Mouse (Mus musculus) left cerebral cortex, adult 18-20 months (tissue): ENCODE results near the gene Sult2b1. TPM values are rescaled to one million over a fixed set of nuclear protein-coding genes. Genes with fewer than 3 reads are reported as not detected.

Experiments used
- DNase-seq, 2 experiments: peaks; one replicate each; pipeline ENCODE4 v3.0.0; 2021 to 2022; ENCODE audit warnings: low spot score in 2 of 2, mixed read lengths in 1 of 2
- long read RNA-seq, 2 experiments: library from polyadenylated mRNA; stranded (forward); transcript quantifications; one replicate each; pipeline ENCODE4 v2.0.0; 2021
- total RNA-seq, 2 experiments: library from RNA; stranded (reverse); gene quantifications; 2 replicates each; pipeline ENCODE4 v1.2.3; 2021

The Sult2b1 gene
- total RNA-seq = 10 to 100 TPM; 11.3 to 13.7 TPM
- long read RNA-seq, experiment 1, transcript Sult2b1-207 (6 exons, 1,242 nt) = major isoform, 14 of 17 reads
- long read RNA-seq, experiment 1, partial matches to known transcripts = 0 of 17 reads
- long read RNA-seq, experiment 1, other reads (novel, unspliced or antisense) = 2 of 17 reads
- long read RNA-seq, experiment 2, transcript Sult2b1-207 (6 exons, 1,242 nt) = major isoform, 11 of 13 reads
- long read RNA-seq, experiment 2, partial matches to known transcripts = 0 of 13 reads
- long read RNA-seq, experiment 2, other reads (novel, unspliced or antisense) = 2 of 13 reads

DNA sequence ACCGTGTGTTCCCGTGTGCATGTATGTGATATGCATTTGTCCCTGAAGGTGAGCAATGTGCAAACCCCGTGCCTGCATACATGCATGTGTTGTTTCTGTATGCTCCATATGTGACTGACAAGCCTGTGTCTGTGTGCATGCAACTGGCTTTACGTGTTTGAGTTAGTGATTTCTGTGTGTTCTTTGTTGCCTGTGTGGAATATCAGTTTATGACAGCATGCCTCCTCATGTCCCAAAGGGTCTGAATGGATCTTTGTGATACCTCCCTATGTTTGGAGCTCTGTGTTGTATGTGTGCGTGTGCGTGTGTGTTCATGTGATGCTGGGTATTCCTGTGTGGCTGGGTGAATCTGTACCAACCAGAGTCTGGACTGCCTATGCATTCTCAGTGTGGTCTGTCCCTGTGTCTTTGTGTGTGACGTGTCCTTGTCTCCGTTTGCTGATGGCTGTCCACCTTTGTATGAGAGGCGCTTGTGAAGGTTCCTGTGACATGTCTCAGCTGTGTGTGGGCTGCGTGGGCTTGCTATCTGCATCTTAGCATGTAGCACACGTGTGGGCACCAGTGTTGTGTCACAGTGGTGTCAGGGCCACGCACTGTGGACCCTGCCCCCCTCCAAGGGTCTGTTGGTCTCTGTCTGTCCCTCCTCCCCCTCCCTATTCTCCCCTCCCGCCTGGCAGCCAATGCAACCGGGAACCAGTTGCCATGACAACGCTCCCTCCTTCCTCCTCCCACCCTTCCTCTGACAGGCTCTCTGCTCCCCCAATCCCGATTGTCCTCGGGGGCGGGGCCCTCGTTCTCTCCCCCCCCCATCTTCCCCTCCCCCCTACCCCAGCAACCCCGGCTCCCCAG lies at the start of gene Sult2b1:
TSS of gene Sult2b1 (minus strand) at position 146 of the 849 bp plus-strand sequence.
- peak; percentile 93 to 94 for DNase-seq

DNA sequence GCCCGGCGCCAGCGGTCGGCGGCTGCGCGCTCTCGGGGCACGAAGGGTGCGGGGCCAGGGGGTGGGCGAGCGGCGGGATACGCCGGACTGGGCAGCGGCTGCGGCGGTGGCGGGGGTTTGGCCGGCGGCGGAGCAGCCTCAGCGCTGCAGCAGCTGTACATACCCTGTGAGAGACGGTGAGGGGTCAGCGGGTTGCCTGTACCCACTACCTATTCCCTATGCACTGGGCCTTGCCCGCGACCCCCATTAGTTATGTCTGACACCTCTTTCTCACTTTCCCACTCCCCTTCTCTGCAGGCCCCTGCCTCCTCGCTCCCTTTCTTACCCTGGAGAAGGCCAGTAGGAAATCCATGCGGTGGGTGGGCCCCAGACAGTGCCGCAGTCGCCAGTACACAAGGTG lies 49.5 kb upstream of the Sult2b1 start:
- DNase-seq = no peak

DNA sequence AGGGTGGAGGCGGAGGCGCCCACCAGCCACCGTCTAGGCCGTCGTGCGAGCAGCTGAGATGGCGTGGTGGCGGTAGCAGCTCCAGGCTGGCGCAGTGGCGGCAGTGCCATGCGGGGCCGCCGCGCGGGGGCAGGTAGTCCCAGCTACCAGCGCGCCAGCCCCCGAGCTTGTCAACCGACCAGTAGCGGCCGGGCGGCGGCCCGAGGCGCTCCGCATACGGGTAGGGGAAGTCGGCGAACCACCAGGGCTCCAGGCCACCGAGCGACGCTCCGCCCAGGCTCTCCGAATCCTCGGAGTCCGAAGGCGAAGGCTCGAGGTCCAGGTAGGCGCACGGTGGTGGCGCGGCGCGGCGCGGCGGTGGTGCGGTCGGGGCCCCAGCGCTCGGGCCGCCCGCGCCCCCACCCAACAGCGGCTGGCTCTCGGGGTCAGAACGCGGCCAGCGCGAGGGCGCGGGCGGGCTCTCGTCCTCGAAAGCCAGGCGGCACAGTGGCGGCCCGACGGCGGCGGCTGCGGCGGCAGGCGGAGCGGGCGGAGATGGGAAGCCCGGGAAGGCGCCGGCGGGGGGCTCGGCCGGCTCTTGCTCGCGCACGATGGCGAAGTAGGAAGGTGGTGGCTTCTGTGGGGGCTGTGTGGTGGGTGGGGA lies 48.8 kb upstream of the Sult2b1 start:
- peak in 1 of 2 experiments; percentile 49 for DNase-seq

- DNase-seq = no peak
Measured at GRCm38 (mm10) chr7:45832428-45832827, 48.0 kb upstream of the Sult2b1 start.

DNA sequence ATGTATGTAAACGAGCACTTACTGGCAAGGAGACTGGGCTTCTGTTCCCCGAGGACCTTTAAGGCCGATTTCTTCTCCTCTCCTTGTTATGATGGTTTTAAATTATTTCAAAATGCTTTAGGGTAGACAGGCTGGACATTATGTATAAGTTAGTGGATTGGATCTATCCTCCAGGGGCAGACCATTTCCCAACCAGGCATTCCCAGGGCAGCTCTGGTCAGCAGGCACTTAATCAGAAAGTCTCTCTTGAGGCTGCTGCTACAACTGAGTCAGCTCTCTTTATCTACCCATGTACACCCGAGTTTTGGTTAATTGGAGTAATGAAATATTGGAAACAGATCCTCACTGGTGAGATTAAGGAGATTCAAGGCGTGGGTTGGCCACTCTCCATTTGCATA lies 46.7 kb upstream of the Sult2b1 start:
- DNase-seq = no peak

- peak; percentile 85 to 90 for DNase-seq
Measured at GRCm38 (mm10) chr7:45830427-45831127, 46.1 kb upstream of the Sult2b1 start, which contains the start of gene Grwd1. Grwd1 (minus strand) TSS chr7:45830944.

DNA sequence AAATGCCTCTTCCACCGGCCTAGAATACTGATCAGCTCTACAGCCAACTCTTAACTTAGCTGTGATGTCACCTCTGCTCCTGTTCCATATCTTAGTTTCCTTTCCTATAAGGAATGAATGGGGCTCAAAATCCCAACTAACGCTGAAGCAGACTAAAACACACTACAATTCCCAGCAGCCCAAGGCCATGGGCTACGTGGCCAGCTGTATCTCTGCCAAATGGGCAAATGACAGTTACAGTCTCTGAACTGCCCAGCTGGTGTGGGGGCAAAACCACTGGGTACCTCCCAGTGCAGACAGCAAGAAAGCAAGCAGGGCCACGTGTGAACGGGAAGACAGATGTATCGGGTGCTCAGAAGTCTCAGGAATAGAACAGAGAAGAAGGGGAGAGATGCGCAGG lies 42.2 kb upstream of the Sult2b1 start:
- DNase-seq = no peak

- DNase-seq = no peak
Measured at GRCm38 (mm10) chr7:45824598-45824997, 40.1 kb upstream of the Sult2b1 start, which contains the start of gene Kcnj14. Kcnj14 (minus strand) TSS chr7:45824782.

DNA sequence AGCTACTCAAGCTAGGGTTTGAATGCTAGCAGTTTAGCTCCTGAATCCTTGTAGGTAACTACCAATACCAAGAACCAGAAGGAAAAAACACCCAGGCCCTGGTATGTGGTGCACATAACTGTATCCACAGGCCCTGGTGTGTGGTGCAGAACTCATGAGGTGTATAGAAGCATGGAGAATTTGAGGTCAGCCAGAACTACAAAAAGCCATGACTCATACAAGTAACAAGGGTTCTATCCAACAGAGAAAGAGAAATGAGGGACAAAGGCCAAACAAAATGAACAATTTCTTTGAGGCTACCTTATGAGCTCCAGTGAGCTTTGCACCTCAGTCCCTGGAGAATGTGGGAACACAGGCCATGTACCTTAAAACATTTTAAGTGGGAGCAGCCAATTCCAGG lies 36.4 kb upstream of the Sult2b1 start:
- no peak for DNase-seq

- DNase-seq = no peak
Measured at GRCm38 (mm10) chr7:45819843-45820242, 35.4 kb upstream of the Sult2b1 start.

DNA sequence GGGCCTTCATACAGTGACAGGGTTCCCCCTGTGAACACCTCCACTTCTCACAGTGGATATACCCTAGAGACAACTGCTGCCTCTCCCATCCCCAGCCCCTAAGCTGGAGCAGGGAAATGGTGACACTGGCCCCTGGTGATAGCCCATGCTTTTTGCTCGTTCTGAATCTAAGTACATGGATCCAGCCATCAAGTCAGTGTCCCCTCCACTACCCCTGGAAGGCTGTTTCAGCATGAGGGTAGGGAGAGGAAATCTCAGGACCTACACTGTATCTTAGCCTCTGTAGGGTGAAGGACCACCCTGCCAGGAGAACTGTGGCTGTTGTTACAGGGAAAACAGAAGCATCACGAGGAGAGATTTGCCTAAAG lies 31.5 kb upstream of the Sult2b1 start:
- no peak for DNase-seq

GRCm38 (mm10) chr7:45815323-45815983 lies 31.0 kb upstream of the Sult2b1 start:
- DNase-seq = no peak

GRCm38 (mm10) chr7:45814841-45815240 lies 30.4 kb upstream of the Sult2b1 start:
- no peak for DNase-seq

DNA sequence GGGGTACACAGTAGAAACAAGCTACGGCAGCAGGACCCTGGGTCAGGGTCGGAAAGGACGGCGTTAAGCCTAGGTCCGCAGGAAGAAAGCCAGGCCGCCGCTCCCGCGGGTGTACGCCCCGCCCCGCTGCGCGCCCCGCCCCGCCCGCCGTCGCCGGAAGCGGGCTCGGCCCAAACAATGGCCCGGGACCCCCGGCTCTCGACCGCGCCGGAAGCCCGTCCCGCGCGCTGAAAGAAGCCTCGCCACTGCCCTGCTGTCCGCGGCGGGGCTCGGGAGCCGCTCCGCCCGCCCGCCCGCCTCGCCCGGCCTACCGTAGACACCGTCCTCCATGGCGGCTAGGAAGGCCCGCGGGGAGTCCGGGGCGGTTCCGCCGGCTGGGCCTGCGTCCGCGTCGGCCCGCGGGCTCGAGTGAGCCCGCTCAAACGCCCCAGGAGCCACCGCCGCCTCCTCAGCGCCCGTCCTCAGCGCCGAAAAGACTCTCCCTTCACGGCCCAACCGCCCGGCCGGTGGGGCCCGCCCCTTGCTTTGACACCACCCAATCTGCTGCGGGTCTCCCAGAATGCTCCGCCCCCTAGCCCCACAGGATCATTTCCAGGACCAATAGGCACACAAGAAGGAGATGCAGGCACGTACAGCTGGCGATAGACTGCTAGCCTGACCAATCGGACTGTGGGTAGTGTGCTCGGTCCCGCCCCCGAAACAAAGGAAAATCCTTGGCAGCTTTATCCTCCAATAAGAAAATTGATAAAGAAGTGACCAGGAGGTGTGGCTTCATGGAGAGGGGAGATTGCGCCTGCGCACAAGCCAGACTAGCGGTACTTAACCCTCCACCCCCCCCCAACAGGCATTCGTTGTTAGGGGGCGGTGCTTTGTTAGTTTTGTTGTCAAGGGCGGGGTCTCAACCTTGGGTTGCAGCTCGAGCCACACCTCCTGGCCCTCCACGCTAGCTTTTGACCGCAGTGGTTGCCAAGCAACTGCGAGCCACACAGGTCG lies 29.6 kb upstream of the Sult2b1 start, which contains the start of gene Cyth2:
TSS of gene Cyth2 (minus strand) at position 795 of the 993 bp plus-strand sequence.
- peak; percentile 98 for DNase-seq

DNA sequence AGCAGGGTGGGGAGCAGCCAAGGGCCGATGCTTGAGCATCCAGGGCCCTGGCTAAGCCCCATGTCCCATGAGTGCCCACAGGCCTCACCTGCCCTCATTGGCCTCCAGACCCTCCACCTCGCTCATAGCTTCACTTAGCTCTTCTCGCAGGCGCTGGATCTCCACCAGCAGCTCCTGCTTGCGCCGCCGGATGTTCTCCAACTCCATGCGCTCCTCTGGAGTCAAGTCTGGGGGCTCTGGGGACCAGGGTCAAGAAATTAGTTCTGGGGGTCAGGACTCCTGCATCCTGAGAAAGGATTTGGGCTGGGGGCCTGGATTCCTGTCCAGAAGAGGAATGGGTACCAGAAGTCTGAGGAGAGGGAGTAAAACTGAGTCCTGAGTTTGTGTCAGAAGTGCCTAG lies 28.5 kb upstream of the Sult2b1 start:
- DNase-seq = no peak

DNA sequence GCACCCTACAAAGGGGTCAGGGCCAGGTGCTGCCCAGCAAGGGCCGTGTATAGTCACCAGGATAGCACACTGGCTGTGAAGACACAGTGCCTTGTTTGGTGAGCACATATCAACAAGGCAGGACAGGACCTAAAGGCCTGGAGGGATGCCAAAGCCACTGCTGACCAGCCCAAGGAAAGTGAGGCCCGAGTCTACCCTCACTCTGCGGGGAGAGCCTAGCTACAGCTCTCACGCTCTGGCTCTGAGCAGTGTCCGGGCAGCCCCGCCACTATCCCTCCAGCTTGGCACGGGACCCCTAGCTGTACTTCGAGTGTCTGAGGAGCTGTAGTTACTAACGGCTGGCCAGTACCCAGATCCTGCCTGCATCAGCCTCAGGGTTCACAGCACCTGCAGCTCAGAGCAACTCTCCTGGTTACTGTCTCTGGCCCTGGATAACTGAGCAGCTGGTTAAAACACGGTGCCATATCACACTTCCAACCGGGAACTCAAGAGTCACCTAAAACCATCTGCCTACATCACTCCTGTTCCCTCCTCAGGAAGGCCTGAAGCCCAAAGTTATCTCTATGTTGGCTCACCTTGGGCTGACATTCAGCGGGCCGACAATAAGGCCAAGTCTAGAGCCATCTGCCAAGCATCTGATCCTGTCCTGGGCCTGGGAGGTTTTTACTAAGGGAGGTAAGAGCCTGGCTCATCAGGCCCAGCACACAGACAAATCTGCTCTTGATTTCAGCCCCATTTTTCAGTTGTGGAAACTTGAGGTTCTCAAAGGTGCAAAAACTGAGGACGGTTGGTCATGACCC lies 25.0 kb upstream of the Sult2b1 start:
- no peak for DNase-seq

DNA sequence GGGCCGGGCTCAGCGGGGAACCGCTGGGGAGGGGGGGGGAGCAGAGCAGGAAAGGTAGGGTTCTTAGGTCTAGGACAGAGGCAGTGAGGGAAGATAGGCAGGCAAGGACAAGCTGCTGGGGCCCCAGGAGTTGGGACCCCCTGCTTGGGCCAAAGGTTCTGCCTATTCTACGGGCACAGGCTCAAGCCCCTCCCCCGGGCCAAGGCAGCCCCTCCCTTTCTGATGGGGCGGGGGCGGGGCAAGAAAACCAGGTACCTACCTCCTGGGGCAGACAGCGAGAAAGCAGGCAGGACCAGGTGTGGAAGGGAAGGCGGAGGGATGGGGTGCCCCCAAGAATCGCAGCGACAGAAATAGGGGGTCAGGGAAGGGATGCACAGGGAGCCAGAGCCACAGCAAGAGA lies 24.0 kb upstream of the Sult2b1 start:
- DNase-seq = no peak

DNA sequence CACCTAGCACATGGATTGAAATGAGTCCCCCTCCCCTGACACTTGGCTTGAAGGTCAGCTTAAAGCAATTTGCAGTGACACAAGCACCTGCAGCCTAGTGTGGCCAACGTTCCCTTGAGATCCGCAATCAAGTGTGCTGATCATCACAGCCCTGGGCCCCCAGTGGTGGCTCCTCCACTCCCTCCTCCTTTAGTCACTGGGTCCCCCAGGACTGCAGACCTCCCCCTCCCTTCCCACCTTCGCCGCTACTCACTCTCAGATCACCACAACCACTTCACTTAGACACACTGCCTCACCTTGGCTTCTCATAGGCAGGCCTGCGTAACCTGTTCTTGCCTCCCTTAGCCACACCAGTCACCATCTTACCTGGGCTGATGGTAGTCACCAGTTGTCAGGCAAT lies 21.5 kb upstream of the Sult2b1 start:
- no peak for DNase-seq

- DNase-seq = no peak
Measured at GRCm38 (mm10) chr7:45802551-45802950, 18.1 kb upstream of the Sult2b1 start.
